Mouse (Mus musculus) lung, postnatal 0 days (tissue): ENCODE results near the gene Csnka2ip.

Source experiments
- CTCF ChIP-seq: IDR thresholded peaks from 2 replicates; pipeline ENCODE4 v1.5.1; 2016; ENCODE audit warnings: antibody characterized with exemption, mild to moderate bottlenecking
- EP300 ChIP-seq: IDR thresholded peaks from 2 replicates; pipeline ENCODE4 v1.6.1; 2016; ENCODE audit warnings: antibody characterized with exemption, mild to moderate bottlenecking, control low read depth

GRCm38 (mm10) chr16:64526883-64527282, 75.3 kb downstream of the Csnka2ip start:
- TF ChIP-seq CTCF (no peak), EP300 (no peak)
